Mouse (Mus musculus): ENCODE results near the gene Mgea5.

The Mgea5 gene

DNA sequence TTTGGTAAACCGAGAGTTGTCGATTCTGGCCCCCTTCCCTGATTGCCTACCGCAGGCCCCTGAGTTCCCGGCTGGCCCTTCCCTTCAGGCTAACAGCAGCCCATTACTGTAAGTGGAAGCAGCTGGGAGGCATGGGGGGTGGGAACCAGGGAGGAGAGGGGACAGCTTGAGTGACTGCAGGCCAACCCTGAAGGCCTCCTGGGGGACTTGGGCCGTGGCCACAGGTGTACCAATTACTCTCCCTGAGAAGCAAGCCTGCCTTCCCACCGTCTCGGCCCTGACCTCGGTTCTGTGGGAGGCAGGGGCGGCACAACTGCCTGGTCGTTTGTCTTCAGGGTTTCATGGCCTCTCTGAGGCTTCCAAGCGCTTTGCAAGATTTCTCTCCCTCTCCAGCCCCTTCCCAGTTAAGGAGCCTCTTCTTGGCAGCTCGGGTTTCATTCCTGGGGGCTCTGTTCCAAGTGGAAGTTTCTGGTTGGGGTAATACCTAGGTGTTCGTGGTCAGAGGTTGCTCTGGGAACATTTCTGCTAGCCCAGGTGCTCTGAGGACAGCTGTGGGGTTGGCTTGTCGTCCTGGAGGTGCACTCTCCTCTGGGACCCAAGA lies 57.9 kb downstream of the Mgea5 start:
- peak; percentile 39 to 56 for DNase-seq

DNA sequence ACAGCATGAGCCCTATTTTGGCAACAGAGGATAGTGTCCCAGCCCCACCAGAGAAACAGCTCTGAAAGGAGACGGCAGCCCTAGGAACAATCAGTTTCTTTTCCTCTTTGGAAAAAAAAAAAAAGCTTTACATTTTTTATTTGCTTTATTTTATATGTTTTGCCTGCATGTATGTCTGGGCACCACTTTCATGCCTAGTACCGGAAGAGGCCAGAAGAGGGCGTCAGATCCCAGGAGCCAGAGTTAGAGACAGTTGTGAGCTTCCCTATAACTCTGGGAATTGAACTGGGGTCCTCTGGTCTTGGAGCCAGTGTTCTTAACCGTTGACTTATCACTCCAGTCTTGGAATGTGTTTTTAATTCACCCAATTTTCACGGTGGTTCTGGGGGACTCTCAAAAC lies 61.4 kb downstream of the Mgea5 start:
- DNase-seq: no peak

DNA sequence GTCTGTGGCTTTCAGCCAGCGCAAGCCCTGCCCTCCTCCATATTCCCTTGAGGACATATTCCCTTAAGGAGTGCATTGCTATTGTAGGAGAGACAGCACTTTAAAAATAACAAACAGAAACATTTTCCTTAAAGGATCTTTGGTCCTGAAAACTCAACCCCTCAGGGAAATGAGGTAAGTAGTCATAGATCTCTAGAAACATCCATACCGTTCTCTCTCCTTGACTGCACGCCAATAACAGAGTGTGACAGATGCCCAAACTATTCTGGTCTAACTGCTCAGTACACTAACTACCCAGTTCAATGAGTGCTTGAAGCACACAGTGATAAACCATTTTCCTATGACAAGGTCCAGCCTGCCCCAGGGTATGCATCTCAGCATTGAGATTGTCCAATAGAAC lies 65.4 kb downstream of the Mgea5 start:
- no peak for DNase-seq

DNA sequence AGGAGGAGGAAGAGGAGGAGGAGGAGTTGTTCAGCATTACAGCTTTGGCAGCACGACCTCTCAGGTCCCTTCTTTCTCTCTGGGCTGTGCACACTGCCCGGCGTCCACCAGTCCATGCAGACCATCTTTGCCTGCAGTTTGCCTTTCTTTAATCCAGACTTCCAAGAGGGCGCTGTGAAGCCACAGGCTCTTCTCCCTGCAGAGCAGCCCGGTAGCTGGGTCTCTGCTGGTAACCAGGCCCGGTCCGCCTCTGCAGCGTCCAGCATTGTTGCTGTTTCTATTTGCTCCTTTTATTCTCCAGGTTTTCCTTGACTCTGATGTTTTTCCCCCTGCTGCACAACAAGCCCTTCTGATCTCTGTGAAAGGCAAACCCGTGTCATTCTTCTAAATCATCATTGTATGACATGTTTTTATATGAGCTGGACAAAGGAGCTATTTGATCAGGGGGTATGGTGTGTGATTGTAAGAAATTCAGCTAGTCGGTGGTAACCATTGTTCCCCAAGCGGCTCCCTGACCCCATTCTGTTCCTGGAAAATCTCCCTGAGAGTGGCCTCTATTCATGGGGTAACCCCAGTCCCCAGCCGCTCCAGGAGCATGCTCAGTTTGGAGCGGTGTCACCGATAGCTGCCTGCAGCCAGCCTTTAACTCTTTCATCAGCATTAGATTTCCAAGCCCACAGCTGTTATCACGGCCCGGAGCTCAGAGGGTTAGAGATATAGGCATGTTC lies 66.0 kb downstream of the Mgea5 start:
- peak; percentile 69 to 71 for DNase-seq

DNA sequence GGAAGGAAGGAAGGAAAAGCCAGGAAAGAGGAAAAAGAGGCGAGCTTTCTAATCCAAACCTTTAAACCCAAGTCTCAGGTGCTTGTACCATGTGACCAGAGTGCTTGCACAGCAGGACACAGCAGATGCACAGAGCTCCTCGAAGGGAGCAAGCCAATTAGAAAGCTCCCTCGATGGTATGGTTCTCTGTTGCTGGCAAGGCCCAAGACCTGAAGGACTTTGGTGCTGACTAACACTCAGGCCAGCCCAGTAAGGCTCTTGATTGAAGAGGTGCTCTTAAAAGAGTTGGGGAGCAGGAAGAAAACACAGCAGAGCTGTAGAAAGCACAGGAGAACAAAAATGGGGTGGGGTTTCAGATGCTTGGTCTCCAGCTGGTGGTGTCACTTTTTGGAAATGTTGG lies 74.9 kb downstream of the Mgea5 start:
- no peak for DNase-seq
